Mouse (Mus musculus): ENCODE data around the gene Nt5c3.
A peak's percentile ranks its signal among the peaks of the same experiment; 100 is the strongest.

Gene Nt5c3

DNA sequence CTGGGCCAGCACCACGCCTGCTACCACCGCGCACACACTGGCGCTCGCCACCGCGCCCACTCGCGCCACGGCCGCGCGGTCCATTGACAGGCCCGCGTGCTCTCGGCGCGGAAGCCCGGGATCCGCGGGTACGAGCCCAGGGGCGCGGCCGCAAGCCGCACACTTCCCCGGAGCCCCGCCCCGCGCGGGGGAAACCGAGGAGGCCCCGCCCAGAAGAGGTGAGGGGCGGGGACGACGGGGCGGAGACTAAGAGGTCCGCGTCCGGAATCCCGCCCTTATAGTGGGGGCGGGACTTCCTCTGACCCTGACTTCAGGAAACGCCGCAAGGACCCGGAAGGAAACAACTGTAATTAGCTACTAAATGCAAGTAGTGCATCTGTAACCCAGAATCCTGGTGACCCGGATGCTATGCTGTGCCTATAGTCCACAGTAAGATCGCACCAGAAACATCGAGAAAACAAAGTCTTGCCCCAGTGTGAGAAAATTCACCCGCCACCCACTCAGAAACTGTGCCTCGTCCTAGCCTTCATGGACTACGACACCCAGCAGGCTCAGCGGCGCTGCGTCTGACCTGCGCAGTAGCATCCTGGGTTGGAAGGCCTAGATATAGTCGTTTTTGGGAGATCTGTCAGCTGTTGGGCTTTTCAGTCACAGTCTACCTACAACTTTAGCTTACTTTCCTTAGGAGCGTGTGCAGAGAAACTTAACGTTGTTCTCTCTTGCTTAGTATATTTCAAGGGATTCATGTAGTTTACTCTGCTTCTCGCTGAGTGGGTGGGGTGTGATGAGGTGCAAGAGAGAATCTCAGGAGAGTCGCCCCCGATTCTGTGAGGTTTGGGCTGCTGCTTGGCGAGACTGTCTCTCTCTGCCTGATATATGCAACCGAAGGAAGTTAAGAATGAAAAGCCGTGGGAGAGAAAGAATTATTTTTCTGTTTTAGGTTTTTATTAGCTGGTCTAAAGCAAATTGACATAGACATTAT, at the start of gene Nt5c3, which contains the start of gene Vmn1r4:
Gene Nt5c3 (minus strand): TSS at position 207 of the 982 bp plus-strand sequence.
Gene Vmn1r4 (plus strand): TSS at position 290 of the 982 bp plus-strand sequence.
- DNase-seq (ENCODE audit: low read depth in 2 of 2, low spot score in 2 of 2) = peak; percentile 85 to 89

DNA sequence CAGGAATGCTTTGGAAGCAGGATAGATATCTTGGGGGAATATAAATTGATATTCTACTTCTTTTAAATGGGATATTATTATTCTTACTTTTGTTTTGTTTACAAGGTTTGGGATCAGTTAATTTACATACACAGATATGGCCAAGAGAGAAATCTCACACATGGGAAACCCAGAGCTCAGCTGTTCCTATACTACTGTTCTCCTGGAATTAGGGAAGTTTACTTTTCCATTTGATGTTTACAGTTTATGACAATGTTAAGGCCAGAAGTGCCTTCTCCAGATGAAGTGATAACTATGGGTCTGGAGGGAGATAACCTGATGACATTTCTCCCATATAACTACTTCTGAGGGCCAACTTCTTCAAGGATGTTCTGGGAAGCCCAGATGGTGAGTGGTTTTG, 46.2 kb upstream of the Nt5c3 start, which contains the start of gene Vmn1r5:
Gene Vmn1r5 (plus strand): TSS at position 301 of the 400 bp plus-strand sequence.
- DNase-seq (ENCODE audit: low read depth in 2 of 2, low spot score in 2 of 2) = no peak

DNA sequence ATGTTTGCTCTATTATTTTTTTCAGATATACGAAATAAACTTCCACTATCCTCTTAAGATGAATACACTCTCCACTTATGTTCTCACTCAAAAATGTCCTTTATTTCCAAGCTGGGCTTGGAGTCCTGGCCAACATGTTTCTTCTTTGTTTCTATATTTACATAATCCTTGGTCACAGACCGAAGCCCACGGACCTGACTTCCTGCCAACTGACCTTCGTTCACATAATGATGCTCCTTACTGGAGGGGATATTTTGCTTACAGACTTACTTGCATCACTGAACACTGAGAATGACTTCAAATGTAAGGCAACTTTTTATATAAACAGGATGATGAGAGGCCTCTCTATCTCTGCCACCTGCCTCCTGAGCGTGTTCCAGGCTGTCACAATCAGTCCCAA, 32.7 kb upstream of the Nt5c3 start:
- DNase-seq (ENCODE audit: low read depth in 2 of 2, low spot score in 2 of 2) = no peak

DNA sequence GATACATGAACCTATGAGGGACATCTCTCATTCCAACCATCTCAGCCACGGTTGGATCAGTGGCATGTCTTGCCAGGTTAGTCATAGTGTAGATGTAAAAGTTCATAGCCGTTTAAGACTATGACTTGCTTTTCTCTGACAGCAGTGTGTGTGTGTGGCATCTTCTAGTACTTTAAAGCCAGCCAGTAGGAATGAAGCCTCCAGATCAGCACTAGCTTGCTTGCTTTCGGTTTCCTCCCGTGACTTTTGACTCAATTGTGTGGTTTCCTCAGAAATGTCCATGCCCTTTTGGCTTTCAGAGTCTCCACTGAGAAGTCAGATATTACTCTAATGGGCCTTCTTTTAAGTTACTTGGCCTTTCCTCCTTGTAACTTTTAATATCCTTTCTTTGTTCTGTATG, 10.6 kb upstream of the Nt5c3 start:
- DNase-seq (ENCODE audit: low read depth in 2 of 2, low spot score in 2 of 2) = no peak

DNA sequence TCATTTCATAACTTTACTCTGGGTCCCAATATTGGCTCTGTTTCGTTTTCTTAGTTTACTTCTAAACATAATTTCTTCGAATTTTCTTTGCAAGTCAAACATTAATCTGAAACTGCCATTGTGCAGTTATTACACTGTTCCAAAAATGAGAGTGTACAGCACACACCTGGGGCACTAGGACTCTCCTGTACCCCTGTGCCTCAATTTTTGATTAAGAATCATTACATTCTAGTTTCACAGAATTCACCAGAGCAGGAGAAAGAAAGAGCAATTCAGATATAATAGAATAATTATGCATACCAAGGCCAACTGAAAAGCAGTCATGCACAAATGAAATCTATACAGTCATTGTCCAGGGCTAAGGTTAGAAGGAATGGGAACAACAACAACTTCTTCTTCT, 8.7 kb upstream of the Nt5c3 start:
- no peak for DNase-seq (ENCODE audit: low read depth in 2 of 2, low spot score in 2 of 2)

DNA sequence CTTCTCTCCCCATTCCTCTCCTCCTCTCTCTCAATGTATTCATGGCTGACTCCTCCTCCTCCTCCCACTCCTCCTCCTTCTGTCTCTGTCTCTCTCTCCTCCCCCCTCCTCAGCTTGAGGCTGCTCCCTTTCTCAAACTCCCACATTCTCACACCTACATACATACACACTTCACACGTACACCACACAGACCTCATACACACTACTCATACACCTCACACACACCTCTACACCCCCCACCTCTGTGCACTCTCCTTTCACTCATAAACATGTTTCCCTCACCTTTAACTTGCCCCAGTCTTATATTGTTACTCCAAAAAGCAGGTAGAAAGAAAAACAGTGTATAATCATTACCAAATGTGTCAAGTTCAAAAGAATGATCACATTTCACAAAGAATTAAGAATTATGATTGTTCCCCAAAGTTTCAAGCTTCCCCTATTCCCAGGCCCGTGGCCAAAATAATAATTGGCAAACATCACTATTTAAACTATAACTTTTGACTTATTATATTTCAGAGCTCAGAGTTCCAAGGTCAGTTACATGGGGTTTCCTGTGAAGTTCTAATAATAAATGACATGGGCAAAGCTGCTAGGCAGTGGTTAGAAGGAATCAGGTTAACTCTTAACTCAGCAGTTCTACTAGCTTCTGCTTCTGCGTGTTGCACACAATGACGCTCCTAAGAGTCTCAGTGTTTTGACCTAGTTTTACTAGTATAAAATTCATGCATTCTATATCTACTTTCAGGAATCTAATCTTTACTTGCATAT, 8.1 kb upstream of the Nt5c3 start:
- no peak for DNase-seq (ENCODE audit: low read depth in 2 of 2, low spot score in 2 of 2)

DNA sequence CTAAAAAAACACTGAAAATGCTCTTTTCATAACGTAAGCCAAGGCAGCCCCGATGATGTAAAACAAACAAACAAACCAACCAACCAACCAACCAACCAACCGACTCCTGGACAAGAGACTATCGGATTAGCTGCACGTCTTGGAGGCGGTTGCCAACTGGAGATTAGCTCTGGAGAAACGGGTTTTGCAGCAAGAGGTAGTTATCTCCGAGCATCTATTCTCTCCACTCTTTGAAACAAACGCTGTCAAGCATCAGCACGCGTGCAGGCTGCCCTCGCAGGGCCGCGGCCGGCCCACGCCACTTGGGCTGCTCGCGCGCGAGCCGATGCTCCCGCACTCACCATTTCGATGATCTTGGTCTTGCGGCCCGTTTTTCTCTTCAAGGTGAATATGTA, 404 bp downstream of the Nt5c3 start:
- no peak for DNase-seq (ENCODE audit: low read depth in 2 of 2, low spot score in 2 of 2)

DNA sequence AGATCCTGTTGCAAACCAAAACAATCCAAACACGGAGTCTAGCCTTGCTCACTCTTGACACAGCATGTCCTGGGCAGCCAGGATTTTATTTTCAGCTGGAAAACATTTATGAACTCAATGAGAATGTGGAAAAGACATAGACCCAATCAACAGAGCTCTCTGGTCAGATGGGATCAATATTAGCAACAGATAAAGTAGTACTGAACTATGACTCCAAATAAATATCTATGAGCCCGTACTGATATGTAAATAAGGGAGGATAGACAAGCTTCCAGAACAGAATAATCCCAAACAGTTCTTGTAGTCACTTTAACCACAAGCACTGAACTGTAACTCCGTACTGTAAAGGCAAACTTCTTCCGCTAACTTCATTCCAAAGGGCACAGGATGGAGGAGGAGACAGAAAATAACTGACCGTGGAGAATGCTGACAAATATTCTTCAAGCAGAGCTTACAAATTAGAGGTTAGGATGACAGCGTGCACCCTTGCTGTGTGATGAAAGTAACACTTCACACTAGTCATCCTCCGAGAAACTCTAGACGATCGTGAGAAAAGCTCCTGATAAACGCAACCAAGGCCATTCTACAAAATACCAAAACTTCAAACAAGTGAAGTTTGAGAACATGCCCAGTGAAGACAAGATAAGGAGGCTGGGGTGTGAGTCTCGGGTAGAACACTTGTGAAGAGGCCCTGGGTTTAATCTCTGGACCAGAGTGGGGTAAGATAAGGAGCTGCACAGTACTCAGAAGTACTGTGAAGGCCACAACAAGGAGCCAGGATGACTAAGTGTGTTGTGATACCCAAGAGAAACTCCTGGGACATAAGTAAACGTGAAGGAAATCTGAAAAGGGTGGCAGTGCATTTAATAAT, 3.3 kb downstream of the Nt5c3 start:
- no peak for DNase-seq (ENCODE audit: low read depth in 2 of 2, low spot score in 2 of 2)

DNA sequence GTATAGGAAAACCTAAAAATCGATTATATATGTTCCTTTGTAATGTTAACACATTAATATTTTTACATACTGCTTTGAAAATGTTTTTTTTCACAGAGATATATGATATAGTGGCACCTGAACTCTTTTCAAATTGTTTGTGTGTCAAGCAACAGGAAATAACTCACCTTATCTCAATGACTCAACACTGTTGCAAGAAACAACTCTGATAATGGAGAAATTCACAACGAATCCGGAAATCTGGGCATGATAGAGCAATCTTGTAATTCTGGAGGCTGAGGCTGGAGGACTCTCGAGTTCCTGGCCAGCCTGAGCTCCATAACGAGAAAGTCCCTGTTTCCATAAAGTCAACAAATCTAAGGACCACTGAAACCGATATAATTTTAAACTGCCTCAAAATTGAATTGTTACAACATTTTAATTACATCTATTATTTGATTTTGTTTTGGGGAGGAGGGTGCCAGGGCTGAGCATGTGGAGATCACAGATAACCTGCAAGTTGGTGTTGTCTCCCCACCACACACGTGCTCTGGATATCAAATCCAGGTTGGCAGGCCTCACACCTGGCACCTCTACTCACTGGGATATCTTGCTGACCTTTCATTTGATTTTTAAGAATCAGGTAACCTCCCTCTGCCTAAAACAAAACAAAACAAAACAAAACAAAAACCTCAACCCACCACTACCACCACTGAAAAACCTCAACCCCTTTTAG, 4.2 kb downstream of the Nt5c3 start:
- no peak for DNase-seq (ENCODE audit: low read depth in 2 of 2, low spot score in 2 of 2)

DNA sequence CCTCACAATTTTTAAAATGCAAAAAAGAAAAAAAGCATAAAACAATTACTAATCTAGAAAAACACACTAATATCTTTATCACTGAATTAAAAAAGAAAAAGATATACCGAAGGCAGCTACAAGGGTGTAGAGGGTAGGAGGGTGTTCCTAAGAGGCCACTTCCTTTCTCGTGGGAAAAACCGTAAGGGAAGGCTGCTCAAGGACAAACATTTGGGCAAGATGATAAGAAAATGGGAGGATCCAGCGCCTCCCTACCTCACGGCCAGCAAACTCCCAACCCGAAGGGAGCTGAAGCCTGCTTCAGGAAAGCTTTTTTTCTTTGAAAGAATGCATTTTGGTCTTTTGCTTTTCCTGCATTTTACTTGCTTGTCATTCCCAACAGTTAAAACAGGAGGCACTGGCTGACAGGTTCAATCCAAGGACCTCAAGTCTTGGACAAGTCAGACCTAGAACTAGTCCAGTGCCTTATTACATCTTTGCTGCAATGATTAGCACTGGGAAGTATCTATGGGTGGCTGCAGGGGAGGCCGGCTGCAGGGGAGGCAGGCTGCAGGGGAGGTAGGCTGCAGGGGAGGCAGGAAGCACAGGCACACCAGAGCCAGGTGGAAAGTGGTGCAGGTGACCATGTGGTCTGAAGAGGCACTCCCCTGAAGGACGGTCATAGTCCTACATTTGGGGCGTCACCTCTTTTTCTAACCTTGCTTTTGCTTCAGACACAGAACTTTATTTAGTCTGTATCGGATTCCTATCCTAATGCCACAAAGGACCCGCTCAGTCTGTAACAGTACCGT, 6.0 kb downstream of the Nt5c3 start:
- no peak for DNase-seq (ENCODE audit: low read depth in 2 of 2, low spot score in 2 of 2)

DNA sequence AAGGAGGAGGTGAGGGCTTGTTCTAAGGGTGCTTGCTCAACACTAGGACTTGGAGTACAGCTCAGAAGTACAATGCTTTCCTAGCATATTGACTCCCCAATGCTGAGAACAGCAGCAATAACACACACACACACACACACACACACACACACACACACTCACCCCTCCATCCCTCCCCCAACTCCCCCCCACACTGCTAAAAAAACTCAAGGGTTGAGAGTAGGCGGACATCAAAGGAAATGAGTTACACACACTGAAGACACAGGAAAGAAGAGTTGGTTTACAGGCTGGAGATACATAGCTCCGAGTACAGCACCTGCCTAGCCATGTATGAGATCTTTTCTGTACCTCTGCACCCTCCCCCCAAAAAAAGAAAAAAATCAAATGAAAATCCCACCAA, 7.5 kb downstream of the Nt5c3 start:
- DNase-seq (ENCODE audit: low read depth in 2 of 2, low spot score in 2 of 2) = peak; percentile 34 to 35

DNA sequence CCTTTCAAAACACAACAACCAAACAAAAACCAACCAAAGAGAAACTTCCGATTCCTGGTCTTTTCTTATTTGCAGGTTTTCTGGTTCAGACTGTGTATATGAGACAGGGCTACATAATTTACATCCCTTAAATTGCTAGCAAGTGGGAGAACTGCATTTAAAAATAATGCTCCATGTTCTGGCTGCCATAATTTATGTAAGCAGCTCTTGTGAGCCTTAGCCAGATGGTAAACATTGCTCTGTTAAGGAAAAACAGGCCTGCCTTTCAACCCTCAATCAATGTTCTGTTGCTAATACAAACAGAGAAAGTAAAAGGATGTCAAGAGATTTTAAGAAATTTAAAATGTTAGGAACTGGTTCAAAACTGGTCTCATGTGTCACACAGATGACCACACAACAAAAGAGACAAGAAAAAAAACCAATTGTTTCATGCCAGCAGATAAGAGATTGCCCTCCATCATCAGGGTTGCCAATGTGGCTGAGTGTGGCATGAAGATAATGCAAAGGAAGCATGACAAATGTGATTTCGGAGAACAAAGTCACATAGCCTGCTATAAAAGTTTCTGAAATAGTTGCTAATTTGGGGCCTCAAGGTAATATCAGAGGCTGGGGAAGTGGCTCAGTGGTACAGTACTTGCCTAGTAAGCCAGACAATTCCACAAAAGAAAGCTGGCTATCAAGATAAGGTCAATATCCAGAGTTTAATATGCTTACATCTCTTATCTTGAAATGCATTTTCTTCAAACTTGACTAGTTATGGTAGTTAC, 10.5 kb downstream of the Nt5c3 start:
- DNase-seq (ENCODE audit: low read depth in 2 of 2, low spot score in 2 of 2) = no peak

DNA sequence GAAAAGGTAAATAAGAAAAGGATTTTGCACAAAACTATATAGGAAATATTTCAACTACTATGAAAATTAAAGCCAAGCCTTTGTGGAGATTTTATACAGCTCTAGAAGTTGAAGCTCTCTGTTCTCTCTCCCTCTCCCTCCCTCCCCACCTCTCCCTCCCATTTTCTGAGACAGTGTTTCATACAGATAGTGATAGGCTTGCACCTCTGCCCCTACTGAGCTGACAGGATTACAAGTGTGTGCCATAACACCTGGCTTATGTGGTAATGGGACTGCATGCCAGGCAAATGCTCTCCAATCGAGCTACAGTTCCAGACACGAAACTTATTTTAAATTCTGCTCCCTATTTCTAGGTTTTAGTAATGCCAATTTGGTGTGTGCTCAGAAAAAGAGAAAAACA, 12.8 kb downstream of the Nt5c3 start:
- DNase-seq (ENCODE audit: low read depth in 2 of 2, low spot score in 2 of 2) = no peak

DNA sequence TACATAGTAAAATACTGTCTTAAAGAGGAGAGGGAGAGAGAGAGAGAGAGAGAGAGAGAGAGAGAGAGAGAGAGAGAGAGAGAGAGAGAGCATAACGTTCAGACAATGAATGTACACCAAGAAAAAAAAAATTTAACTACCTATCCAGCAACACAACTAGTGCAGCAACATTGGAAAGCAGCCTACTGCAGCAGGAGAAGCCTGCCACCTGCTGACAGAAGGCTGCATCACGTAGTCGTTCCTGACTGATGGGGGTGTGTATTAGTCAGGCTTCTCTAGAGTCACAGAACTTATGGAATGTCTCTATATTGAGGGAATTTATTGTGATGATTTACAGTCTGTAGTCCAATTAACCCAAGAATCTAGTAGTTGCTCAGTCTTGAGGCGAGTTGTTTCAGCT, 14.8 kb downstream of the Nt5c3 start:
- peak; percentile 44 to 51 for DNase-seq (ENCODE audit: low read depth in 2 of 2, low spot score in 2 of 2)

DNA sequence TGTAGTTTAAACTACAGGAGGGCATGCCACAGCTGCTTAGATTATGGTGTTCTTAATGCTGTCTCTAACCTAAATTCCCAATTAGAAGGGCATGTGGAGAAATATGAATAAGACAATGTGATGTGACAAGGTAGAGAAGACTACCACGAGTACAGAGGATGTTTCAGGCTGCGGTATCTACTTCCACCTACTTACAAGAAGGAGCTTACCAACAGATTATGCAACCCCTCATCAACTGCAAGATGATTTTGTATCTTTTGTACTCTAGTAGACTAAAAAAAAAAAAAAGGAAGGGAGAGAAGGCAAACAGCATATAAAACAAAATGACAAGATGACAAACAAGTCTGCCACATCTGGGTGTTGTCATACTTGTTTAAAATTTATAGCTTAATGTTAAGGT, 15.3 kb downstream of the Nt5c3 start:
- DNase-seq (ENCODE audit: low read depth in 2 of 2, low spot score in 2 of 2) = no peak

DNA sequence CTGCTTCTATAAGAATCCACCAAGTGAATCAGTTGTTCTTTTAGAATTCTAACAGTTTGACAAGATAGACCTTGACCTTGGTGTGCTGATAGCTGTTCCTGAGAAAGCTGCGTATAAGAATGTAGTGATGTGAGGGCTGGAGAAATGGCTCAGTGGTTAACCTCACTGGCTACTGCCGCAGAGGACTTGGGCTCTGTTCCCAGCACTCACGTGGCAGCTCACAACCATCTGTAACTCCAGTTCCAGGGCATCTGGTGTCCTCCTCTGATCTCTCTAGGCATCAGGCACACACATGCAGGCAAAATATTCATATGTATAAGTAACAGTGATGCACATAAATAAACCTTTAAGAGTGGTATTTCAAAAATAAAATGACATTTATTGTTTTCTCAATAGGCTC, 15.8 kb downstream of the Nt5c3 start:
- no peak for DNase-seq (ENCODE audit: low read depth in 2 of 2, low spot score in 2 of 2)

DNA sequence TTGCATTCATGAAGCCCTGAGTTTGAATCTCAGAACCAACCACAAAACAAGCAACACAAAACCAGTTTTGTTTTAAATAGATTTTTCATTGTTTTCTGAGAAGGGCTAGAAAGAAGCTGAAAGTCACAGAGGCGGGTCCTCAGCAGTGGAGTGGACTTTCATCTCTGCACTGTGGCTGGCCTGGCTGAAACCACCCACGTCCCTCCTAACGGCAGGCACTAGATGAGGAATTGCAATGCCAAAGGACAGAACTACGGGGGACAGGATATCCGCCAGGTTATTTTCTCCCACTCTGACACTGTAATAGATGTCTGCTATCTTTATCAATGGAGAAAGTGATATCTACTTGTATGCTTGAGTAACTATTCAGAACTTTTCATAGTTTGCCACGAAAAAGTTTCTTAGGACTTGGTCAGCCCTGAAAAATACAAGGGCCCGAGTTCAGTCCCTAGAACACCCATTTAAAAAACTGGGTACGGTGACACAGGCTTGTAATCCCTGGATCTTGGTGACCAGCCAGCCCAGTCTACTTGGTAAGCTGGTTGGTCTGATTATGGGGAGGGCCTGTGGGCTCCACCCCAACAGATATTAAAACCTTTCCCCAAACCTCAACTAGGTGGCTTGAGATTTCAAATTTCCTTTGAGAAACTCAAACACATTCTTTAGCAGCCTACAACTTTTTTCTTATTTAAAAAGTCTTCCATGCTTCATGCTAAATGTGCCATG, 17.4 kb downstream of the Nt5c3 start:
- no peak for DNase-seq (ENCODE audit: low read depth in 2 of 2, low spot score in 2 of 2)

DNA sequence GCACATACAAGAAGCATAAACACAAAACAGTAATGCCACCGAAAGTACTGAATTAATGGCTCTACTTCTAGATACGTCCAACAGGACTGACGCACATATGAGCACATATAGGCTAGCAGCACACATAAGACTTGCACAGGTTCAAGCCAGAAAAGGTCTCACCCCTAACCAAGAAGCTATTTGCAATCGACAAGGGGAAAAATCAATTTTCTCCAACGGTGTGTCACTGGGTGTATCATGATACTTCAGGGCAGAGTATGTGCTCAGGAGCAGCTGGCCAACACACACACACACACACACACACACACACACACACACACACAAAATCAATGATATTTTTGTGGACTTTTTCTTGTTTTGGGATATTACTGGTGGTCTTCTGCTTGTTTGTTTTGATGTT, 18.2 kb downstream of the Nt5c3 start:
- no peak for DNase-seq (ENCODE audit: low read depth in 2 of 2, low spot score in 2 of 2)

Measured in CD8-positive naive resting alpha-beta T cell, adult 2 months (primary cell).